Mouse (Mus musculus): ENCODE data around the gene Sf3b2.
"Not testable (repeated sequence)": the region's sequence is repeated elsewhere in the genome, so short reads cannot be mapped to it uniquely, and the experiment has no call there.

The Sf3b2 gene

DNA sequence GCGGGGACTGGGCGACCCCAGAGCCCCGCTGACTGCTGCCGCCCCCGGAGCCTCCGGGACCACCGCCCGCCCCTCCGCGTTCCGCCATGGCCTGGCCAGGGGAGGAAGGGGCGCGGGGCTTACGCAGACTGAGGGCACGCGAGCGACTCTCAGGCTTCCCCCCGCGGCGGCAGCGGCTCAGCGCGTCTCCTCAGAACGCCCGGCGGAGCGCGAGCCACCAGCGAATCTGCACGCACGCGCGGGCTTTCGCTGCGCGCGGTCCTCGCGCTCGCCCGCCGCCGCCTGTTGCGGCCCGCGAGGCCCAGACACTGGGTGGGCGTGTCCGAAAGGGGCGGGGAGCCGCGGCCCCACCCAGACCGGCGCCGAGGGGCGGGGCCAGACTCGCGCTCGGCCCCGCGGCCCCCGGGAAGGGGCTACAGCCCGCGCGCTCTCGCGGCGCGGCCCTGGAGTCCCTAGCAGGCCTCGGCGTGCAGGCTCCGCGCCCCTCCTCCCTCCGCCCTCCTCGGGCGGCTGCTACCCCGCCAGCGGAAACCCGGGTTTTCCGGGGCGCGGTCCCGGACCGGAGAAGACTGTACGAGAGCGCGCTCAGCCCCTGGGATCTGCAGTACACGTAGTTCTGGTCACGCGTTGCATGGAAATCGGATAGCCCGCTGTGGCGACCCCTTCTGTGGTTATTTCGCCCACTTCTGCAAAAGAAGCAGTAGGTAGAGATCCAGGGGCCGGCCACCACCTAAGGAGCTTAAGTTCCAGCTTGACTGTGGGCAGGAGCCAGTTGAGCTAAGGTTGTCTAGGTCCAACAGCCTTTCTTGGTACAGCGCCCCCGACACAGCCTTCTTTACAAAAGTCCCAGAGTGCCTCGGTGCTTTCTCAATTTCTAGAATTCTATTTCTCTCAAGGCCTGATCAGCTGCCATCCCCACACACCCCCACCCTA is 22.2 kb downstream of the Sf3b2 start, which contains the start of gene Pacs1:
Gene Pacs1, minus strand, starts transcription at position 319 of the 933 bp plus-strand sequence.
- DNase-seq: peak; percentile 90

DNA sequence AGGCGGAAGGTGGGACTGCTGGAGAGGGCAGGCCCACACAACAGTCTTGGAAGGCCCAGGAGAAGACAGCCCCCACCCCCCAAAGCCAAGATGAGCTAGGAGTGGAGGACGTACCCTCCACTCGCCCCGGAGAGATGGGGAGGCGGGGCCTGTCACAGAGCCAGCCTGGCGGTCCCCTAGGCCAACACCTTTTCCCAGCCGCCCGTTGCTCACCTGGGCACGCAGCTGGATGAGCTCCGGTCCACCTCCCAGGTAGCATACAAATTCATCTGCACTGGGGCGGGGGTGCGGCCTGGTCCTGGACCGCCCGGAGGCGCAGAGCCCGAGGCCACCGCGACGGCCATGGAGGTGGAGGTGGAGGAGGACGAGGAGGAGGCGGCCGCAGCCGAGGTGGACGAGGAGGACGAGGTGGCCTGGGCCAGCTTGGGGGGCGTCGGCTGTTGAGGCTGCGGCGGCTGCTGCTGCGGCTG is 22.9 kb downstream of the Sf3b2 start:
- DNase-seq: peak; percentile 35

DNA sequence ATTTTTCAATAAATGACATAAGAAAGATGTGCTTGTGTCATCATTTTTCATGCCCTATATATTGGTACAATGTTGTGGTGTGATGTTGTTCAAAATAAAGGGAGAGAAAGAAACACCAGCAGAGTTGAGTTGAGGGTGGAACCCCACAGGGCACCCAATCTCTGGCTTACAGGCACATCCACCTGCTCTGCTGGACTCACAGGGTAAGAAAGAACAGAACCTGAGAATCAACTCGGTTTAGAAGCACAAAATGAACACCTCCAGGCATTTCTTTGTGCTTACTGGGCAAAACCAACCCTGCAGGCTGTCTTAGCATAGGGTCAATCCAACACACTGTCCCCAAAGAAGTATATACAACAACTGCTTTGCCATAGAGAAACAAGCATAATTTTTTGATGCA is 23.8 kb downstream of the Sf3b2 start:
- DNase-seq: no peak

DNA sequence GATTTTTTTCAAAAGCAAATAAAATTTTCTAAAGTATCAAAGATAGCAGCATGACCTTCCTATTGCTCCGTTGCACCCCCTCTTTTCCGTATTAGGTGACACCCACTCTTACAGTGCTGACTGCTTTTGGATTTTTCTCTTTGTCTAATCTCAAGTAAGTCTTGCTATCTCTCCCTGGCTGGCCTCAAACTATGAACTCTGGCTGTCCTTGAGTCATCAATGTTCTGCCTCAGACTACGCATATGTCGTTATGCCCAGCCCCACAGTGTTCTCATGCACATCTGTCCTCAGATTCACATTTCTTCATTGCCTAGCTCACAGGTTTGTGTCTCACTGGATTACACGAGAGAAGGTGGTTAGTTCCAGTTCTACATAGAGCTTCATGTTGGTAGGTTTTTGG is 25.9 kb downstream of the Sf3b2 start:
- DNase-seq: no peak

DNA sequence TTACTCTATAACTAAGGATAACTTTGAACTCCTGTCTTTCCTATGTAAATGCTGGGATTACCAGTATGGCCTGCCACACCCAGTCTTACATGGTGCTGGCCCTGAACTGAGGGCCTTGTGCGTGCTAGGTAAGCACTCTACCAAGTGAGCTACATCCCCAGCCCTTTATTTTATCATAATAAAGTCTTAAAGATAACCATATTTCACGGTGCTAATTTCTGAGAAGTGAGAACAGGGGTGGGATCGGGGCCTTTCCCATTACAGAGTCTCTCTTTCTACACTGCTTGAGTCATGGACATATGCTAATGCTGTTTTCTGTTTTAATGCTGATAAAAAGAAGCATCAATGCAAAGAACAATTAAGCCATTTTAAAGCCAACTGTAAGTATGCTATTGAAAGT is 26.4 kb downstream of the Sf3b2 start:
- DNase-seq: no peak

DNA sequence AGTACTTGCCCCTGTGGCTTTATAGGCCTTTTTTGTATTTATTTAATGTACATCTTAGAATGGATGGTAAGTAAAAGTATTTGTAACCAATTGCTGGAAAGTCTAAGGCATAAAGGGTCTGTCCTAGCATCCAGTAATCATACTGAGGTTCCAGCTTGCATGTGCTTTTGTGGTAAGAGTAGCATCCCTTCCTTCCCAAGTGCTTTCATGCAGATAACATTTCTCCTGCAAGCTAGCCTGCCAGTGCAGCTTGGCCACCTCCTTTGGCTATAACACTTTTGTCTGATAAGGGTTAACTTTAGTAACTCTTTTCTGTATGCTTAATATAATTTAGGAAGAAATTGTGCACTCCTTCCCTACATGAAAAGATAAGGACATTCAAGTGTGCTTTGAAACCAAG is 27.2 kb downstream of the Sf3b2 start:
- no peak for DNase-seq

DNA sequence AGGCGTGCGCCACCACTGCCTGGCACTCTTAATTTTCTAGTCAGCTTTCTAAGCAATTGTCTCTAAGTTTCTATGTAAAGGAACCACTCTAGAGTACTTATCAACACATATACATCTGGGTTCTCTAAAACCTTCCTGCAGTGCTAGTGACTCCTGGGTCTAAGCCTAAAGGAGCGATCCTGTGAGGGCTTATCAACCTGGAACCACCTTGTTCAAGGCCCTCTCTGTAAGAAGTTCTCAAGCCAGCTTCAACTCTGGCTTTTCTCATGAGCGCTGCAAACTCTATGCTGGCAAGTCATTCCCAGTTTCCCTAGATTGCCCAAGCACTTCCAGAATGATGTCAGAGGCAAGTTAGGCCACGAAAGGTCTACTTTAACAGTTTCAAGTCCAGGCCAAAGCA is 28.2 kb downstream of the Sf3b2 start:
- no peak for DNase-seq

DNA sequence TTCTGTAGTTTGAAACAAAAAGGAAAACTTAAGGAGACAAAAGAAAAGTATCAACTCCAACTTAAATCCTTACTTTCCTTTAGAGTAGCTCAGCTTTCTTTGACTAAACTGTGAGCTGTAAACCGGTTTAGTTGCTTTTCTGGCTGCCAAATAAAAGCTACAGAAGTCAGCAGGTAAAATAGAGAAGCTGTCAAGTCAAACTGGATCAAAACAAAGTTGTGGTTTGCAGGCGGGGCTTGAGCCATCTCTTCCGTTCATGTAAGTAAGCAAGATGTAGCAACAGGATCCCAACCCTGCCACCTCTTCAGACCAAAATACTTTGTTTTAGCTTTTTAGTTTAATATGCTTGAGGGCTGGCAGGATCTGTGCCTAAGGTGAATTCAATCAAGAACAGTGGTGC is 38.1 kb downstream of the Sf3b2 start:
- no peak for DNase-seq

DNA sequence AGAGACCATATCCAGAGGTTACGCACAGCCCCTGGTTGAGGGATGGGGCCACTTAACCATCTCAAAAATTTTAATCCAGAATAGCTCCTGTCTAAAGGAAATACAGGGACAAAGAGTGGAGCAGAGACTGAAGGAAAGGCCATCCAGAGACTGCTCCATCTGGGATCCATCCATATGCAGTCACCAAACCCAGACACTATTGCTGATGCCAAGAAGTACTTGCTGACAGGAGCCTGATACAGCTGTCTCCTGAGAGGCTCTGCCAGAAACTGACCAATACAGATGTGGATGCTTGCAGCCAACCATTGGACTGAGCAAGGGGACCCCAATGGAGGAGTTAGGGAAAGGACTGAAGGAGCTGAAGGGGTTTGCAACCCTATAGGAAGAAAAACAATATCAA is 58.3 kb downstream of the Sf3b2 start:
- not testable (repeated sequence) for DNase-seq

DNA sequence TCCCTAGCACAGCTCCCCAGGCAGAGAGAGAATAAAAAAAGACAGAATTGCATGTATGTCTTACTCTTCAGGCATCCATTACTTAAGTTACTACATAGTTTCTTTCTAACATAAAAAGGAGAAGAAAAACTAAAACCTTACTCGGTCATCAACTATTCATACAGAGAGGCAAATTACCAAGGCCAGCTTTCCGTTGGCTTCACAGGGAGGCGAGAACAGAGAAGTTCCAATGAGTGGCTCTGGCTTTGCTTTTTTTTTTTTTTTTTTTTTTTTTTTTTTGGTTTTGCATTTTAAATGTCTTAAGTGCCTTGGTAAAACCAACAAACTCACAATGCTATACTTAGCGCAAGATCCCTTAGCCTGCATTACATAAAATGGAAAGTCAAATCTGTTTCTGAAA is 62.6 kb downstream of the Sf3b2 start:
- DNase-seq: no peak

DNA sequence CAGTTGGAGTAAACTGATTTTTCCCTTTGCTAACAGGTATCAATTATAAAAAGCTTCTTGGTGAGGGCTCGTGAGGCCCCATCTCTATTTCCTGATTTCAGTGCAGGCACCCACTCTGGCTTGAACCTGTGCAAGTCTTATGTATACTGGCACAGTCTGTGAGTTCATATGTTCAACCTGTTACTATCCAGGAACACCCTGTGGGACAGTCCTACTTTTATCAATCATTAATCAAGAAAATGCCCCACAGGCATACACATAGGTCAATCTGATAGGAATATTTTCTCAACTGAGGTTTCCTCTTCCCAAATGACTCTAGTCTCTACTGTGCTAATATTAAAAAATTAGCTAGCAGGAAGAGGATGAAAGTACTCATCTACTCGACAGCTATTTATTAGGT is 65.1 kb downstream of the Sf3b2 start:
- DNase-seq: no peak

DNA sequence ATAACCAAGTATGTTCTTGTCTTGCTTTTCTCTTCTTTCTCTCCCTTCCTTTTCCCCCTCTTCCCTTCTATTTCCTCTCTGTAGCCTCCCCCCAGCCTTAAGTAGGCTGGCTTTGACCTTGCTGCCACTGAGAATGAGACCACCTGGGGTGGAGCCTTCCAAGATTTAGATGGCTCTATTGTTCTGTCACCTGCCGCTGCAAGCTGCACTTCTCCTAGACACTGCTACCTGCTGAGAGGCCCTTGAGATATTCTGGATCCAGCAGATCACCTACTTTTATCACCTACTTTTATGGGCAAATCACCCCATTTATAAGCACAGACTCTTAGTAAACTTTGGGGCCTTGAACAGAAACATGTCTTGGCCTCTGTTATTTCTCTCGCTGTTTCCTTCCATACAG is 70.6 kb downstream of the Sf3b2 start:
- DNase-seq: no peak

DNA sequence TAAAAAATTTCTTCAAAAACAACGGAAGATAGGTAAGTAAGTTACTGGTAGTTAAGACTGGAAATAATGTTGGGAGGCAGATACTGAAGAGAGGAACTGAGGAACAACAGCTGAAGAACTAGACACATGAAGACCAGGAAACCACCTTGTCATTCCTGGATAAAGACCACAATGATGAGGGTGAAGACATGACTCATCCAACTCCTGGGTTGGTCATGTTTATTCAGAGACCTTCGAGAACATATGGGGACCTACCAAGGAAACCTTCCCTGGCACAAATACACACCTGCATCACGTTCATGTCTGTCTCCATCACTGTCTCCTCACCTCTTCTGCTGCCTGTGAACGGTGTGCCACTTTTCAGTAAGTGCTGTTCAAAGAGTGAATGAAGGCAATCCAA is 71.2 kb downstream of the Sf3b2 start:
- no peak for DNase-seq

Data from right cerebral cortex, postnatal 25 days (tissue).